Mouse (Mus musculus) testis, adult 2 months (tissue): ENCODE results near the gene Gsdme.

Source experiments
- CTCF ChIP-seq: fragments of 200-500 bp; IDR thresholded peaks from 2 replicates; pipeline ENCODE4 v1.5.1; 2012; ENCODE audit warnings: low read depth, mild to moderate bottlenecking, inconsistent platforms, low read length, moderate library complexity; ENCODE audit not compliant: control insufficient read depth, insufficient read depth, insufficient replicate concordance
- POLR2A ChIP-seq: fragments of 200-500 bp; IDR thresholded peaks from 2 replicates; pipeline ENCODE4 v1.6.1; 2012; ENCODE audit warnings: low read depth, mild to moderate bottlenecking, inconsistent platforms, low read length, moderate library complexity; ENCODE audit not compliant: control insufficient read depth

DNA sequence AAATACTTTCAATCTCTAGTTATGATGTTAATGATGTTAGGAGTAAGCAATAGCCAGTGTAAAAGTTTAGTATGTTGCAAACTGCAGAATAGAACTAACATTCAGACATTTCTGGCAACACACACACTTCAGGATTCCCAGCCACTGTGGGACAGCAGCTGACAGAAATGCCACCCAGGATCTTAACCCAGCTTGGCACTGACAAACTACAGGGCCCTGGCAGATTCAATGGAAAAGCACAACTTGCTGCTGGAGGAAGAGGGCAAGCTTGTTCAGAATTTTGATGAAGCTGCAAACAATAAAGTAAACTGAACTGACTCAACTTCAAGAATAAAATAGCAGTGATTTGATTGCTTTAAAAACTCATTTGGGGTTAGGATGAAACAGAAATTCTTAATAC, 93.9 kb downstream of the Gsdme start:
- TF ChIP-seq CTCF (no peak), POLR2A (no peak)
